Mouse (Mus musculus) embryonic facial prominence, embryonic 14.5 days (tissue): ENCODE results near the gene Psmc3ip. TPM values are rescaled to one million over a fixed set of nuclear protein-coding genes. Genes with fewer than 3 reads are reported as not detected.
A peak's percentile ranks its signal among the peaks of the same experiment; 100 is the strongest.

Source experiments
- ATAC-seq: fragments of 200-750 bp; cut with Nextera tagmentation; 2 replicates; pipeline ENCODE4 v1.8.0; 2017; ENCODE audit warnings: low read depth, moderate number of reproducible peaks, moderate TSS enrichment
- DNase-seq: peaks from one replicate; pipeline ENCODE4 v3.0.0-alpha.2; 2015; ENCODE audit warnings: low spot score
- H3K27ac ChIP-seq: fragments of 300-500 bp; sonication (generic); replicated peaks from 2 replicates; pipeline ENCODE4 v1.5.1; 2014; ENCODE audit warnings: low read depth, mild to moderate bottlenecking, low read length, moderate library complexity
- H3K27me3 ChIP-seq: fragments of 300-500 bp; sonication (generic); replicated peaks from 2 replicates; pipeline ENCODE4 v1.6.1; 2014; ENCODE audit warnings: low read length; ENCODE audit not compliant: control insufficient read depth, insufficient read depth
- H3K36me3 ChIP-seq: fragments of 300-500 bp; sonication (generic); 2 replicates; pipeline ENCODE4 v1.6.1; 2014; ENCODE audit warnings: low read length, mixed read lengths; ENCODE audit not compliant: control insufficient read depth, insufficient read depth
- H3K4me1 ChIP-seq: fragments of 300-500 bp; sonication (generic); 2 replicates; pipeline ENCODE4 v1.6.1; 2014; ENCODE audit warnings: antibody characterized with exemption, low read length; ENCODE audit not compliant: control insufficient read depth, insufficient read depth
- H3K4me2 ChIP-seq: fragments of 300-500 bp; sonication (generic); 2 replicates; pipeline ENCODE4 v1.6.1; 2014; ENCODE audit warnings: low read depth, mild to moderate bottlenecking, low read length, moderate library complexity, mixed read lengths
- H3K4me3 ChIP-seq: fragments of 300-500 bp; sonication (generic); 2 replicates; pipeline ENCODE4 v1.5.1; 2014; ENCODE audit warnings: low read depth, mild to moderate bottlenecking, low read length
- H3K9ac ChIP-seq: fragments of 300-500 bp; sonication (generic); 2 replicates; pipeline ENCODE4 v1.6.1; 2014; ENCODE audit warnings: low read depth, mild to moderate bottlenecking, low read length, moderate library complexity, mixed read lengths
- H3K9me3 ChIP-seq: fragments of 300-500 bp; sonication (generic); 2 replicates; pipeline ENCODE4 v1.6.1; 2016; ENCODE audit warnings: low read length; ENCODE audit not compliant: control insufficient read depth
- WGBS: fragments of 180-500 bp; shearing (Covaris S2); extraction: QIAGEN DNeasy Blood & Tissue Kit; methylation state at CpG from one replicate; pipeline ENCODE4 v1.1.7; 2014; 5-methylcytosine and 5-hydroxymethylcytosine counted together
- polyA plus RNA-seq: library from polyadenylated mRNA; unstranded; fragments of >200 nt; fragmentation: Nextera tagmentation; extraction: Ambion mirVana; gene quantifications from 2 replicates; pipeline ENCODE4 v1.2.1, GENCODE M21; 2014

Gene Psmc3ip
- polyA plus RNA-seq, 1 experiment from 2014 or later = 27.2 TPM

- H3K27ac ChIP-seq = no peak overlapping the region
- H3K9me3 ChIP-seq = no peaks in the 10 kb centered on the region
- DNase-seq (peak; percentile 76), ATAC-seq (peak; percentile 31)
- no peaks in the 10 kb centered on the region for H3K27me3 ChIP-seq
- H3K9ac ChIP-seq = no peak overlapping the region
- WGBS = 34% methylated on average over 5 of the region's 5 CpGs
- H3K4me1 ChIP-seq = peaks cover 26% of the 10 kb centered on the region
- no peak overlapping the region for H3K4me2 ChIP-seq
- peaks cover 26% of the 10 kb centered on the region; the same call in 1 of the 2 replicates for H3K36me3 ChIP-seq
- H3K4me3 ChIP-seq = no peak overlapping the region
Observed at GRCm38 (mm10) chr11:101057860-101058259, 37.4 kb downstream of the Psmc3ip start.

DNA sequence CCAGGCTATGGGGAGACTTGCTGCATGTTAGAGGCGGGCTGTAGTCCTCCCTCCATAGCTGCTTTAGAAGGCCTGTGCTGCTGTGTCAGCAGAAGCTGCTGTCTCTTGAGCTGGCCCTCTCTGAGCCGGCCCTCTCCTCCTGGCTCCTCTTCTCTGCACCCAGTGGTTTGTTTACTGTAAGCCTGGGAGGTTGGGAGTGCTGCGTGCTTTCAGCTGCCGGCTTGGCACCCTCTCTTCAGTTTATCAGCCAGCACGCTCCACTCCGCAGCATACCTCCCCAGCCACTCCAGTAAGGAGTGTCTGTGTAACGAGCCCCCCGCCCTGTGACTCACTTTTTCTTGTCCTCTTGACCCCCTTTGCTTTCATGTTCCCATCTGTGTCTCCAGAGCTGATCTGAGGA, 38.4 kb downstream of the Psmc3ip start:
- H3K9me3 ChIP-seq = no peaks in the 10 kb centered on the region
- H3K4me2 ChIP-seq = no peak overlapping the region
- peak; percentile 48 for DNase-seq
- H3K27ac ChIP-seq = no peak overlapping the region
- H3K4me1 ChIP-seq = peaks cover 22% of the 10 kb centered on the region
- H3K36me3 ChIP-seq = peaks cover 24% of the 10 kb centered on the region; the same call in 1 of the 2 replicates
- H3K4me3 ChIP-seq = no peak overlapping the region
- WGBS = 42% methylated on average over 8 of the region's 8 CpGs
- H3K27me3 ChIP-seq = no peaks in the 10 kb centered on the region
- peak; percentile 3; the same call in 1 of the 2 replicates for ATAC-seq
- no peak overlapping the region; the same call in 1 of the 2 replicates for H3K9ac ChIP-seq

DNA sequence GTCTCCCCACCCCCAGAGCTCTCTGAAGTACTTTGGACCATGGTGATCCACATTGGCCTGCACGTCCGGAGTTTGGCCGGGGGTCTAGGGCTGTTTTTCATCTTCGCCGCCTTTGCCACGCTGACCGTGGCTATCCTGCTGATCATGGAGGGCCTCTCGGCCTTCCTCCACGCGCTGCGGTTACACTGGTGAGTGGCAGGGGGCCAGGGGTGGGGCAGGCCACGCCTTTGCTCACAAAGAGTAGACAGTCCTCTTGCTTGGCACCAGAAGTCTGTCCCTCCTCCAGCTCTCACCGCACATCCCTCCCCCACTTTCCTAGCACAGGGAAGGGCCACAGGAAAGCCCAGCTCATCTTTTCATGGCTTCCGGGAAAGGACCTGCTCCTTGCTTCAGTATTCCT, 39.8 kb downstream of the Psmc3ip start:
- no peaks in the 10 kb centered on the region for H3K9me3 ChIP-seq
- no peak for DNase-seq
- peaks cover 35% of the 10 kb centered on the region; the same call in 1 of the 2 replicates for H3K36me3 ChIP-seq
- no peak overlapping the region for H3K4me3 ChIP-seq
- H3K9ac ChIP-seq = no peak overlapping the region
- H3K4me2 ChIP-seq = no peak overlapping the region
- no peak overlapping the region for H3K27ac ChIP-seq
- ATAC-seq = no peak
- 77% methylated on average over 13 of the region's 14 CpGs for WGBS
- peaks cover 11% of the 10 kb centered on the region for H3K4me1 ChIP-seq
- no peaks in the 10 kb centered on the region for H3K27me3 ChIP-seq

GRCm38 (mm10) chr11:101053974-101054373, 41.3 kb downstream of the Psmc3ip start:
- Histone ChIP-seq H3K36me3 (peaks cover 43% of the 10 kb centered on the region), H3K4me1 (peaks cover 3% of the 10 kb centered on the region; the same call in 1 of the 2 replicates), H3K9ac (no peak overlapping the region), H3K4me3 (no peak overlapping the region), H3K9me3 (no peaks in the 10 kb centered on the region), H3K4me2 (no peak overlapping the region), H3K27me3 (no peaks in the 10 kb centered on the region), H3K27ac (no peak overlapping the region)
- no peak for ATAC-seq
- no peak for DNase-seq
- 93% methylated on average over 1 of the region's 1 CpGs for WGBS

DNA sequence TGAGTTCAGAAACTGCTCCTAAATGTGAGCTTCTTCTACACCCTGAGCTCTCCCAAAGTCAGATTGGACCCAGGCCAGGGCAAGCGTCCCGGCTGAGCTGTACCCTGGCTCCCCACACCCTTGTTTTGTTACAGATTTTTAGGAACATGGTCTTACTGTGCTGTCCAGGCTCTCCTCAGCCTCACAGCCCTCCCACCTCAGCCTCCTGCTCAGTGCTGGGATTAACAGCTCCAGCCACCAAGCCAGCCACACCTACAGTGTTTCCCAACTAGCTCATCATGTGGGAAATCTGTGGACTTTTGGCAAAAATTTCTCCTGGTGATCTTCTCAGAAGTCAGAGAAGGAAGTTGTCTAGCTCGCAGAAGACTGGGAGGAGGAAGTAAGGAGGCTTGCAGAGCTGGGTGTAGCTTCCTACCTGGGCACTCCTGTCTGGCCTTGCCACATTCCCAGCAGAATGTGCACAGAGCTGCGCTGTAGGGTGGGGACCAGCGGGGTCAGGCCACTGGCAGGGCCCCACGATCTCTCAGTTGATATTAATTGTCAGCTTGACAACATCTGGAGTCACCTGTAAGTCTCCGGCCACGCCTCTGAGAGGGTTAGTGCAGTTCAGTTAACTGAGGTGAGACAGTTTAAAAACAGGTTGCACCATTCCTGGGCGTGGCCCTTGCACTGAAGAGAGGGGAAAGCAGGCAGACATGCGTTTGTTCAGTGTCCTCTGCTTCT, 42.3 kb downstream of the Psmc3ip start:
- no peak overlapping the region for H3K27ac ChIP-seq
- no peaks in the 10 kb centered on the region for H3K27me3 ChIP-seq
- no peak for ATAC-seq
- H3K9me3 ChIP-seq = no peaks in the 10 kb centered on the region
- H3K9ac ChIP-seq = no peak overlapping the region
- peaks cover 54% of the 10 kb centered on the region for H3K36me3 ChIP-seq
- 84% methylated on average over 10 of the region's 10 CpGs for WGBS
- DNase-seq = peak; percentile 45
- H3K4me3 ChIP-seq = no peak overlapping the region
- H3K4me2 ChIP-seq = no peak overlapping the region
- H3K4me1 ChIP-seq = no peaks in the 10 kb centered on the region

DNA sequence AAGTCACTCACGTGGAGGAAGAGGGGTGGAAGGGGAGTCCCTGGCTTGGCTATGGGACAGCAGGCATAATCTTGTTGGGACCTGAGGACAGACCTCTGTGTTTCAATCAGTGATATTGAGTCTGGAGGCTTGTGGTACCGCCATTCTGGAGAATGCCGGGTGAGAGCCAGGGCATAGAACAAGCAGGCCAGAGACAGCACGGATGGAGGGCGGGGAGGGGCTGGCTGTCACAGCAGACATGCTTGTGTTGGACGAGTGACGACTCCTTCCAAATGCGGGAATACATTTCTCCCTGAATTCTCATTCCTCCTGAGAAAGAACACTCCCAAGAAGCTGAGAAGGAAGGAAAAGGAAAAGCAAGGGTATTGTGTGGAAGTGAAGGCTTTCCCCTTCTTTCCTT, 43.6 kb downstream of the Psmc3ip start:
- Histone ChIP-seq H3K4me1 (no peaks in the 10 kb centered on the region), H3K27ac (no peak overlapping the region), H3K4me2 (no peak overlapping the region), H3K27me3 (no peaks in the 10 kb centered on the region), H3K9me3 (no peaks in the 10 kb centered on the region), H3K9ac (no peak overlapping the region), H3K36me3 (peaks cover 59% of the 10 kb centered on the region), H3K4me3 (no peak overlapping the region)
- DNase-seq (no peak), ATAC-seq (no peak)
- 88% methylated on average over 8 of the region's 8 CpGs for WGBS

DNA sequence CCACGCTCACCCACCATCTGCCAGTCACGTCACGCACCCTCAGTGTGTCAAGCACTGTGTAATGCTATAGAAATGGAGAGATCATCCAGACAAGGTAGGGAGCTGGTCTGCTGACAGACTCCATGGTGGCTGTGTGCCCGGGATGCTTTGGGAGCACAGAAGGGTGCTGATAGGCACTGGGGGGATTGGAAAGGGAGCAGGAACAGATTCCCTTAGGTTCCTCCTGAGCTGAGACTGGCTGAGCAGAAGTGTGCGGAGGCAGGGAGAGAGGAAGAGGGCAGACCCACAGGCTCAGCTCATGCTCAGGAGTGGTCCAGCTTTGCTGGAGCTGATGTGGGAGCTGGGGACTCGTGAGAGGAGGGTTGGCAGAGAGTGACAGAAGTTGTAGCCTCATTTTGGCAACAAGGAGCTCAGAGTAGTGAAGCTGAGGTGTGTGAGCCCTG, 44.2 kb downstream of the Psmc3ip start:
- H3K4me3 ChIP-seq = no peak overlapping the region
- H3K27me3 ChIP-seq = no peaks in the 10 kb centered on the region
- H3K4me2 ChIP-seq = no peak overlapping the region
- WGBS = 86% methylated on average over 6 of the region's 6 CpGs
- H3K9ac ChIP-seq = no peak overlapping the region
- peaks cover 63% of the 10 kb centered on the region for H3K36me3 ChIP-seq
- DNase-seq (no peak), ATAC-seq (no peak)
- no peaks in the 10 kb centered on the region for H3K9me3 ChIP-seq
- H3K4me1 ChIP-seq = no peaks in the 10 kb centered on the region
- H3K27ac ChIP-seq = no peak overlapping the region

- WGBS = 86% methylated on average over 9 of the region's 9 CpGs
- Histone ChIP-seq H3K9me3 (no peaks in the 10 kb centered on the region), H3K36me3 (peaks cover 68% of the 10 kb centered on the region), H3K27ac (no peak overlapping the region), H3K4me1 (no peaks in the 10 kb centered on the region), H3K4me3 (no peak overlapping the region), H3K9ac (no peak overlapping the region), H3K4me2 (no peak overlapping the region), H3K27me3 (no peaks in the 10 kb centered on the region)
- DNase-seq (no peak), ATAC-seq (no peak)
Observed at GRCm38 (mm10) chr11:101050359-101050758, 44.9 kb downstream of the Psmc3ip start.

DNA sequence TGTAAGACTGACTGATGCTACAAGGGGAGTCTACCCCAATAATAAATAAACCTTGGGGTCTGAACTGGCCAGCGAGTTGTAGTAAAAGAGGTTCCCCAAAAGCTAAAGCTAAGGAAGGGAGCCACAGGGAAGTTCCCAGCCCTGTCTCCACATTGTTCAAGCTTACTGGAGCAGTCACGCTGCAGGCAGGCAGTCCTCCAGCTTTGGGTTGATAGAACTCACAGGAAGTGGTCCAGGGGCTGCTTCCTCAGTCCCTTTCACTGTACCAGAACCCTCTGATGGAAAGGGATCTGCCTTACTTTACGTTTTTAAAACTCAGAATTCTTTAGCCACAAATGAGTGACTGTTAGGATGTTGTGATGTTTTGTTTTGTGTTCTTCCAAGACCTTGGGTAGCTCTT, 47.7 kb downstream of the Psmc3ip start:
- Histone ChIP-seq H3K9me3 (no peaks in the 10 kb centered on the region), H3K36me3 (peaks cover 82% of the 10 kb centered on the region), H3K9ac (no peak overlapping the region), H3K4me1 (no peaks in the 10 kb centered on the region), H3K27ac (no peak overlapping the region), H3K27me3 (no peaks in the 10 kb centered on the region), H3K4me3 (no peak overlapping the region), H3K4me2 (no peak overlapping the region)
- 91% methylated on average over 3 of the region's 3 CpGs for WGBS
- DNase-seq (no peak), ATAC-seq (no peak)
